Mouse (Mus musculus) ES-E14 (cell line): ENCODE measurements around the gene Supt3.

Experiments used
- HCFC1 ChIP-seq: IDR thresholded peaks from 2 replicates; pipeline ENCODE4 v1.6.1; 2012; ENCODE audit warnings: low read length, inconsistent platforms, borderline replicate concordance; ENCODE audit not compliant: insufficient read depth
- MAFK ChIP-seq: IDR thresholded peaks from 2 replicates; pipeline ENCODE4 v1.6.1; 2014; ENCODE audit warnings: mild to moderate bottlenecking, low read depth, low read length, inconsistent platforms; ENCODE audit not compliant: insufficient read depth

DNA sequence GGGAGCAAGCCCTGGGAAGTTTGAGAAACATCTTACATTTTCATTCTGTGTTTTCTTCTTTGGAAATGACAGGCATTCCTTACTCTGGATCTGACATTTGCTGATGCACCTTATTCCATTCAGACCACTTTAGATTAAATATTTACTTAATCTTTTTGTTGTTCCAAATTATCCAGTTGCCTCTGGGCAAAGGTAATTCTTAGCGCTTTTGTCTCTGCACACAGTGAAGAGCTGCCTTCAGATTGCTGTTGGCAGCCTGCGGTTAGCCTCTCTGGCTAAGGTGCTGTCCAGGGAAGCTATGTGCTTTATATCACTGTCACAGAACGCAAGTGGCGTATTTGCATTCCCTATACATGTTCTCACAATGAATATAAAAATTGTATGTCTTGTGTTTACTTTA, 226.4 kb downstream of the Supt3 start:
- TF ChIP-seq HCFC1 (no peak), MAFK (no peak)
